Mouse (Mus musculus) cerebellum, adult (tissue): ENCODE data around the gene Pakap.

ENCODE experiments used
- ATAC-seq: cut with Nextera tagmentation; 2 replicates; pipeline ENCODE4 v1.9.2; 2017; ENCODE audit warnings: mild to moderate bottlenecking, moderate library complexity, mixed read lengths; ENCODE audit not compliant: insufficient number of reproducible peaks, low FRiP score, low TSS enrichment

Gene Pakap

GRCm38 (mm10) chr4:57701576-57701975 is 133.6 kb downstream of the Pakap start:
- no peak for ATAC-seq

- ATAC-seq: no peak
These were observed 135.8 kb downstream of the Pakap start for GRCm38 (mm10) chr4:57703574-57704470.

DNA sequence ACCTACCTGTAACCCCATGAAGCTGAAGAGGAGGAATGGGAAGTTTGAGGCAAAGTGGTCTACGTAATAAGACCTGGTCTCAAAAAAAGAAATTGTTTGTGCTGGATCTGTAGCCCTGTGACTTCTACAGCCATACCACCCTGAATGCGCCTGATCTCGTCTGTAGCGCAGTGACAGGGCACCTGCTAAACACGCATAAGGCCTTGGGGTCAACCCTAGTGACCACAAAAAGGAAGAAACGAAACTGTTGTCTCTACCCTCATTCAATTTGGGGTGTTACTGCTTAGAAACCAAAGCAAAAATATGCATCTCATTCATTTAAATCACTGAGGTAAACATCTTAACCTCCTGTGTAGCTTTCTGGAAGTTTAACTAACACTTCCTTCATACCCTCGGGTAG is 136.6 kb downstream of the Pakap start:
- ATAC-seq: no peak

DNA sequence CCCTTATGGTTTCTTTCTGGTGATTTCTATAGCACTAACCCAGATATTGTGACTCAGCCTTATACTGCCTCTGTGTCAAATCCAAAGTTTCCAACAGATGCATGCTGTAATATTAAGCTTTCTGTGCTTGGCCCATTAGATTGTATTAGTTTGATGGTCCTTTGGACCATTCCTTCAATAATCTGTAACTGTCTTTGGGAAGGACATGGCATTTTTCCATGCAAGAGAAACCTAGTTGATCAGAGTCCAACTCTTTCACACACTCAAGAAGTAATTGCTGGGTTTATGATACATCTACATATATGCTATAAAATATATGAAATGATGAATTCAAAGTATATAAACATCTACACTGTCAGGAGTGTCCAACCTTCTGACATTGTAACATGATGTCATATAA is 147.9 kb downstream of the Pakap start:
- no peak for ATAC-seq

- ATAC-seq: no peak
These were observed 148.8 kb downstream of the Pakap start for GRCm38 (mm10) chr4:57716735-57717134.

GRCm38 (mm10) chr4:57717354-57717753 is 149.4 kb downstream of the Pakap start, which contains the start of gene Akap2:
Gene Akap2, plus strand, starts transcription at chr4:57717657.
- ATAC-seq: no peak

- ATAC-seq: no peak
These were observed 151.4 kb downstream of the Pakap start for GRCm38 (mm10) chr4:57719370-57719769.

- ATAC-seq: no peak
These were observed 152.9 kb downstream of the Pakap start for GRCm38 (mm10) chr4:57720869-57721361.

- ATAC-seq: no peak
These were observed 154.3 kb downstream of the Pakap start for GRCm38 (mm10) chr4:57722296-57722695.

GRCm38 (mm10) chr4:57723659-57724058 is 155.7 kb downstream of the Pakap start:
- no peak for ATAC-seq

DNA sequence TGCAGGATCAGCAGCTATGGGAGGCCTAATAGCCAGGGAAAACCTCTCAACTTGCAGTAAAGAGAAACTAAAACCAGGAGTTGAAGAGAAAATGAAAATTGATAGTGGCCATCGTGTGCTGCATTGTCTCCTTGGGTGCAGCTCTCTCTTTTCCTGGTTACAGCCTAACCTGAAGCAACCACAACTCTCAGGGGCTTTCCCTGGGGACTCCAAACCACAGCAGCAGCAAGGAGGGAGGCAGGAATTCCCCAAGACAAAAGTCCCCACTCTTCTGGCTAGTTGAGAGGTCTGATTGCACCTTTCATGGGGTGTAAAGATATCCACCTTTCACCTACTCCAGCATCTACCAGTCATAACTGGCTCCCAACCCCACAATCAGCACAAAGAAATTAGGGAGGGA is 157.6 kb downstream of the Pakap start:
- no peak for ATAC-seq

DNA sequence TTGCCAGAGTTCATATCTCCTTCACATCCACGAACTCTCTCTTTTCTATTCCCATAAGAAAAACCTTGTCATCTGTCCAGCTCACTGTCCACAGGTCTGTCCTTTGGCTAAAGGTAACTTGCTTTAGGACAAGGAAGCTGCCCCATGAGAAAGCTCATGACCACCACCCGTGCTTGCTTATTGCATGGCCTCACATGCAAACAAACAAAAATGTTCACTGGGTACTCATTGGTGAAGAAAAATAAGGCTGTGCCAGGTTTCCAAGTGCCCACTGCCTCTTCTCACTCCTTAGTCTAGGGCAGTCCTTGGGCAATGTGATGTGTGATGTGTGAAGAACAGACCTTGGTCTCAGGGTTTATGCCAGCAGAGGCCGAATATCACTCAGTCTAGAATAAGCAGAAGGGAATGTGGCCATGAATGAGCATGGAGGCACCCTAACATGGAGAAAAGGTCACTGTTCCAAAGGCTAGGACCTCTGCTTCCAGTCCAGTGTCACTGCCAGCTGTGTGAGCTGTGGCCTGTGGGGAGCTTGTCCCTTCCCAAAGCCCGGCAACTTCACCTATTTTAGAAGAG is 160.7 kb downstream of the Pakap start:
- no peak for ATAC-seq

- ATAC-seq: no peak
These were observed 162.1 kb downstream of the Pakap start for GRCm38 (mm10) chr4:57730047-57730446.

GRCm38 (mm10) chr4:57730801-57731598 is 163.0 kb downstream of the Pakap start:
- no peak for ATAC-seq

- ATAC-seq: no peak
These were observed 164.4 kb downstream of the Pakap start for GRCm38 (mm10) chr4:57732351-57732750.

DNA sequence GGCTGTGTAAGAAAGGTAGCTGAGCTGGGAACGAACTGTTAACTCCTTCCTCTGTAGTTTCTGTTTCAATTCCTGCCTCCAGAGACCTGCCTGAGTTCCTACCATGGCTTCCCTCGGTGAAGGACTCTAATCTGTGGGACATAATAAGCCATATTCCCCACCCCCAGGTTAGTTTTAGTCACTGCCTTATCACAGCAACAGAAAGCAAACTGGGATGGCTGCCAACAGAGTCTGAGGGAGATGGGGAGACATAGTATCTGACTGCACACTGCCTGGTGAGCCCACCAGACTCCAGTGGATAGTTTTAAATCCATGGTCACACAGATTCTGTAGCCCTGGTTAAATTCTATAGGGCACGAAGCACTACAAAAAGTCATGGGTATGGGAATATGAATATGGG is 165.5 kb downstream of the Pakap start:
- no peak for ATAC-seq

GRCm38 (mm10) chr4:57735426-57735825 is 167.4 kb downstream of the Pakap start:
- no peak for ATAC-seq

DNA sequence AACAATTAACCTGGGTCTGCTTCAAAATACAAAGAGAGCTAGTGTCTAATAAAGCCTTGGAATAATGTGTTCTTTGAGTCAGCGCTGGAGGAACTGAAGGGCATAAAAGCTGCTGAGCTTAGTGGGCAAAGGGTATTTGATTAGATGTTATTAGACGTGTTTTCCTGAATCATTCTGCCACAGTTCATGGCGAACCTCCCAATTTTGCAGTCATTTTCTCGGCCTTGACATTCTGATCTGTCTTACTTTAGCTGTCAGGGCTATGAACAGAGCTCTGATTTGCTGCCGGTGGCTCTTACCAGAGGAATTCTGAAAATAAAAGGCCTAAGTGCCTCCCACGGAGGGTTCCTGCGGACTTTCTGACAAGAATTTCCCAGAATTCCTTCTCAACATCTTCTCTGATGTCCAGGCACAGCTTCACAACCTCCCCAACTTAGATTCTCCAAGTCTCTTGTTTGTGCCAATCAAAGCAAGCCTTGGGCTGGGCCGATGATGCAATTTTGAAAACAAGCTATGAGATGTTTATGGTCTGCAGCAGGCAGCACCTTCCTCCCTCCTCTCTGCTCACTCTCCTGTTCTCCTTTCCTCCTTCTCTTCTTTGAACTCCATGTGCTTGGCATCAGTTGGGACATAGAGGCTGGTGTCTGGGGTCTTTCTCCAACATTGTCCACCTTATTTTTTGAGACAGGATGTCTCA is 171.0 kb downstream of the Pakap start:
- ATAC-seq: no peak

DNA sequence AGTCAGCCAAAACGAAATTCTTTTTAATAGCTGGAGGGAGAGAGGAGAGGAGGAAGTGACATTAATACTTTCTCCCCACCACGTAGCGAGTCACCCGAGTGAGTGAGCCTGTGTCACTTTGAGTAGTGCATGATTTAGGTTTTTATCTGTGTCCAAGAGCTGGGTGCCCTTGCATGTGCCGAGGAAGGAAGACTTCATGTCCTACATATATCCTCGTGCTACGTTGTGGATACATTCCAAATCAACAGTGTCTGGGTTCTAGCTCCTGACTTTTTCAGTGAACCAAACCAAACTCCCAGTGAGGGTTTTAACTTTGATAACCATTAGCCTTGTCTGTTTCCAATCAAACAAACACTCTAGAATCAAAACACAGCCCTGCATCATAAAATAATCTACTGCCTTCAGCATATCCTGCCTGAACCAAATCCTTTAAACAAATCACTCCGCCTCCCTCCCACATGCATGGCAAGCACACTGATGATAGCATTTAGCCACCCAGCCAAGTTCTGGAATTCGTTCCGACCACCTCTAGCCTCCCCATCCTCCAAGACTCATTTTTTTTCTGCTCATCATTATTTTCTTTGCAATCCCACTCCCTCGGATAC is 175.4 kb downstream of the Pakap start:
- no peak for ATAC-seq

DNA sequence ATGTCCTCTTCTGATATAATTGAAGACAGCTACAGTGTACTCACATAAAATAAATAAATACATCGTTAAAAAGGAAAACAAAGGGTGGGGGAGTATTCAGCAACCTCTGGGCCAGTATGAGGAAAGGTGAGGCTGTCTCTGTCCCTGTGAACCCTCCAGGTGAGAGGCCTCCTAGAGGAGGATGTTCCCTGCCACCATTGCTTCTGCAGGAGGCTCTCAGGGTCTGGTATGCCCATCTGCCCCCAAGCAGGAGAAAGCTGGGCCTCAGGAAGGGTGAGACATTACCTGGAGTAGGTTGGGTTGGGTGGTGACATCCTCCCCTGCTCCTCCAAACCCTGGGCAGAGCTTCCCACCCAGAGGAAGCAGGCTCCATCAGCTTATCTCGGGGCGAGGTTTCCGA is 182.7 kb downstream of the Pakap start:
- no peak for ATAC-seq
